Mouse (Mus musculus) v-Abl transformed pro-B cells (cell line): ENCODE results near the gene Vwa8.

Experiments used
- in situ Hi-C, 2 experiments: fragments of 400-800 bp; cut with MboI; formaldehyde crosslinking; loops; one replicate each; pipeline ENCODE4 v1.15.1; 2025; ENCODE audit not compliant: unreplicated experiment in 2 of 2

The Vwa8 gene

DNA sequence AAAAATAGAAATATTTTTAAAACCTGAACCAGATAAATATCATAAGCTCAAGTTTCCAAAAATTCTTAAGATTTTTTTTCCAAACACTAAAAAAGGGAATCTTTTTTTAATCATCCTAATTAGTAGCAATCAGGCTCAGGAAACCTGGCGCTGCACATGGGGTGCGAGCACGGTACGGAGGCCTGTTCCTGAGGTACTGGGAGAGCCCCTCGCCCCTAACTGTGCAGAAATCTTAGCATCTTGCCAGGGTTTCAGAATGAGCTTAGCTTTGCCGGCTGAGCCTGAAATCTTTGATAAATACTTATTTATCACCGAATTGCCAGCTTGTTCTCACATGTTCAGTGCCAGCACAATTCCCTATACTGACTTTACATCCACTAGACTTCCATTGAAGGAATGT, 286.6 kb downstream of the Vwa8 start:
- in situ Hi-C loops: no loop called here

DNA sequence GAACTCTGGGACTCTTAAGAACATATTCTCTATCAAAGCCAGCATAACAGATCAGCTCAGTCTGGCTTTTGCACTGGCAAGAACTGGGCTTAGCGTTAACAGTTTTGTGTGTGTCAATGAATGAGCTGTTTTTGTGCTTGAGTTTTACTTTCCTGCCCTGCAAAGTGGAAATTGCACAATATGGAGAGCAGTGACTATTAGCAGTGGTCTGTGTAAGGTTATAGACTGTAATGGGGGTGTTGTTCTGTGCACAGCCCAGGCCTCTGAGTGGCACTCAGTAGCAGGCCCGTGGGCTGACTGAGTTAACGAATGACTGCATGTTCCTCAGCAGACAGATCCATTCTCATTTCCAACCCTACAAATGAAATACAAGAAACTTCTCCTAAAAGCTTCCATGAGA, 287.7 kb downstream of the Vwa8 start:
- in situ Hi-C loops: no loop called here

DNA sequence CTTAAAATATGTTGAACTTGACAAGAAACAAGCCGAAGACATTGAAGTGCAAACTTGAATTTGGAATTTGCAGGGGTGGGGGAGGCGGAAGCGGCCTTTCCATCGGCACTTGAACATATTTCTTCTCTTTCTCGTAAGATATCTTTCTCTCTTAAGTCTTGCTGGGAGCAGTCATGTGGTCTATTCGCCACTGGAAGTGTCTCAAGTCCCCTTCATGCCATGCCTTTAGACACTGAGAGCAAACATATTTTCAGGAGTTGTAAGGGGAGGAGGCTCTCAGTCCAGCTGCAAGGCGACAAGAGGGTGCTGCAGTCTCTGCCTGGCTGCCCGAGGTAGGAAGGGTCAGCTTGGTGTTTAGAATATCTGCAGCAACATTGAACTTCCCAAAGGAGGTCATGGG, 288.2 kb downstream of the Vwa8 start:
- in situ Hi-C loops: no loop called here

DNA sequence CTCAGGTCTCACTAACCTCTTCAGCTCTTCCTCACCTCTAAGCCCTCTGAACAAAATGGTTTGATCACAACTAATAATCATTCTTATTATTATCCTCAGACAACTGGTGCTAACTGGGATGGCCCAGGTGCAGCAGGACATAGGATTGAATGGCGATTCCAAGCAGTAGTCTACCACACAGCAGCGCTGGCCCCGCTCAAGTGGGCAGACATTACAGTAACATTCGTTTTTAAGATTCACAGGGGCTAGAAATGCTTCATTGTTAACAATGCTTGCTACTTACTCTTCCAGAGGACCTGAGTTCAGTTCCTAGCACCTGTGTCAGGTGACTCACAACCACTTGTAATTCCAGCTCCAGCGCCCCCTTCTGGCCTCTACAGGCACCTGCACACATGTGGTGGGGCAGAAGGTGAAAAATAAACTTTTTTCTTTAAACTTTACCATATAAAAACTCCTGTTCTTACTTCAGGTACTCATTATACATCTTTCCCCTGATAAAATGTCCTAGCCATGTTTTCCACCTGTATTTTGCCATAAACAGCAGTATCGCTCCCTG, 290.3 kb downstream of the Vwa8 start:
- in situ Hi-C loops: no loop called here

DNA sequence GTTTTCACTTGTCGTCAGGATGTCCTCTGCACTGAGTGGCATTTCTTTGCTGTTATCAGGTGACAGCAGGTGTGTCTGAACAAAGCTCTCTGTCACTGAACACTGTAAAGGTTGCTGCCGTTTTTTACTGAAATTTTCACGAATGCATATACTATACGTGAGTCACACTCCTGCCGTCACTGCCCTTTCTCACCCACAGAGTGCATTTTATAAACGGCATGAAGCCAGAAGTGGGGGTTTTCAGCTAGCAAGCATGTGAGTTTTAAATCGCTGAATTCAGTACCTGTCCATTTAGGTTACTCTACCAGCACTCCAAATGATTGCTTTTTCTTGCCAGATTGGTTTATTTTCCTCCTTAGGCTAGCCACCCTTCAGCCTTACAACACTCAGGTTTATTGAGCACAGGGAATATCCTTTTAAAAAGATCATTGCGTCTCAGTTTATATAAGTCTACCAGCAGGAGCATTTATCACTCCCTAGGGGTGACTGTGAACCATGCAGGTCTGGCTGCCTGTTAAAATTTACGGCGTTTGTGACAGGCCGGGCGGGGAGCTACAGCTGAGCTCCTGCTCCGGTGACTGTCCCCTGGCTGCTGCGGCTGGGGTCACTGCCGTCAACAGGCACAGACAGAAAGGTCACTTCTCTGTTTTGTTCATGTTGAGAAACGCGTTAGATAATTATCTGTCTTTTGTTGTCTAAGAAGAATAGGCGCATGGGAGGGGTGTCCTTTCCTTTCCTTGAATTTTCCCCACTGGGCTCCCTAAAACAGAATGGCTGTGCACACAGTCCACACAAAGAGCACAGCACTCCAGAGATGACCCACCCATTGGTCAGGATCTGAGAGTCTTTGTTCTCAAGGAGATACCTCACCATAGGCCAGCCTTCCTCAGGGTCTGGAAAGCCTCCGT, 291.3 kb downstream of the Vwa8 start:
- in situ Hi-C loops: no loop called here

DNA sequence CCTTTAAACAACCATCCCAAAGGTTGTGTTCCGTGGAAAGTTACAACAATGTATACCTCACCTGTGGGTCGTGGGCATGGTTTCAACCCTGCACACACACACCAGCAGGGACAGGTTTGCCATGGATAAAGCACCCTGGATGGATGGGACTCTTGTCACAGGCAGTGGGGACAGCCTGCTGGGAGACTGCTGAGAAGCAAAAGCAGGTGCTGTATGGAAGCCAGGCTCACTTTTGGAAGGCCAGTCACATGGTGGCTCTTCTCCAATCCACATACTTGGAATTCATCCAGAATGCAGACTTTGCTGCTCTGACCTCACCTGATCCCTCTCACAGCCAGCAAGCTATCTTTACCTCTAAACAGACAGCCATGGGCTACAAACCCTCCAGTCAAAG, 292.0 kb downstream of the Vwa8 start:
- in situ Hi-C loops: no loop called here

DNA sequence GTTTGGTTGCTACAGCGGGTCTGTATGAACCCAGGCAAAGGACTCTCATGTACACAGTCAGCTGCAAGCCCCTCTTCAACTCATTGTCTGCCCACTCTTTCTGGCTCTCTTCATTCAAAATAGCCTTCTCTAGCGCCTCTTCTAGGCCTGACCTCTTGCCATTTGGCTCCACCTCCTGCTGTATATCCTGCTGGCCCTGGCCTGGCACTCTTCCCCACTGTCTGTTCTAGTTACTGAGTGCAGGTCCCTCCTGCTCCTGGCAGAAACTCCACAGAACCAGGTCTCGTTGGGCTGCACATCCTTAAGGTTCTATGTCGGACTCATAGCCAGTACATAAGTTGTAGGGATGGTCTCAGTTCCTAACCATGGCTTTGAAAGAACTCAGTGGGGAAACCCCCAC, 293.5 kb downstream of the Vwa8 start:
- in situ Hi-C loops: no loop called here

DNA sequence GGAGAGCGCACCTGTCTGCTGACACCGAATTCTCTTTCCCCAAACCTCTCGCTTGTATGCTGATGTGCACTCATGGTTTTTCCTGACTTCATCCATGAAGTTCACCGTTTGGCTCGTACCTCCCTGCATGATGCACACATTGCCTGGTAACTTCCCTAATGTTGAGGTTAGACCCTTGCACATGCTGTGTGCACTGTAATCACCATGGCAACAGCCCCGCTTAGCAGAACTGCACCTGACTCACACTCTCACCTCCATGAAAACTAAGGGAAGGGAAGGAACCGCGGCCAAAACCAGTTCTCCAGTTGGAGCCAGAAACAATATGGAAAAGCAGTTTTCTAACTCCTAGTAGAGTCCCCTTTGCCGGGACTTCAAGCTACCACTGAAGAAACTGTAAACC, 294.8 kb downstream of the Vwa8 start:
- in situ Hi-C loops: no loop called here

DNA sequence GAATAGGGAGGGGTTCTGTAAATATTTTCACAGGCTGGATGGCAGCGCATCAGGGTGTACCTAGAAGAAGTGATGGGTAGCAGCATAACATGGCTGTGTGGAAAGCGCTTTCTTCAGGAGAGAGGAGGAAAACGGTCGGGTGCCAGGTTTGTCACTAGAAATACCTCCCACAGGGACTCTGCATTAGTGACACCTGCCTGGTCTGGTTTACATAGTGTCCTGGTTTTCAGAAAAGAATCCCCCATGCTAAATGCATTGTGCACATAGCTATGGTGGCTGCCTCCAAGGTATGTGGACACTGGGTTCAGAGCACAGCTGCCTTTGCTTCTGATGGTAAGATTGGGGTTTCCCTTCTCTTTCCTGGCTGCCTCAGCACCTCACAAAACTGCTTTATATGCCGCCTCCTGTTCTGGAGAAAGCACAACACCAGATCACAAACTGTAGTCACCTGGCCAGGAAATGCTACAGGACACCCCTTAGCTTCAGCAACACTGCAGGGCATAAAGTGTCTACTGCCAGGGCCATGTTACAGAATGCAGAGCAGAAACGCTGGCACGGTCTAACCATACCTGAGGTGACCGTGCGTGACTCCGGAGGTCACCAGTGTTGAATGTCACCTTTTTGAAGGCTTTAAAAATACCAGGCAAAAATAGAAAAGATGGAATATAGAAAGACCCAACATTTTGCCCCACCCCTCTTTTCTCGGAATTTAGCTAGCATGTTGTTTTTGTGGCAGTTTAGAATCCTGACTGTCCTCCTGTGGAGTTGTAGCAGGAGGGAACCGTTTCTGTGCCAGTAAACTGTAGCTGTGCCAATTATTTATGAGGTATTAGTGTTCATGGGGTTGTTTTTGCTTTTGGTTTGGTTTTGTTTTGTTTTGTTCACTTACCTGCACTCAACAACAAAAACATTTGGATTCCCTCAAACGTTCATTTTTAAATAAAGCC, 295.7 kb downstream of the Vwa8 start:
- in situ Hi-C loops: no loop called here

DNA sequence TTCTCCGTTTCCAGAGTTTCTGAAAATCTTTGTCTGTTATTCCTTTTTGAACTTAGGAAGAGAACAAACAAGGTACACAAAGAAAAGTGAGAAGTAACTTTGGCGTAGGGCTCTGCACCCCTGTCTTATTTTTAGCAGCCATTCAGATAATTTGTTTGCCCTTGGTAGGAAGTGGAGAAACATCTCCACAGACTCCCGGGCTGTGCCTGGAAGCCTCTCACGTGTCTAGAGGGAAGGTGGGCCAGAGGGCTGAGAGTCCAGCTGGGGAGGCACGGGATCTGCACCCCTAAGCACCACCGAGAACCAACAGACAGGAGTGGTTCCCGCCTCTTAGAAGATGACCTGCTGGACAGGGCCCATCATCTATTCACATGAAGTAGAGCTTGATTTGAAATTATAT, 302.9 kb downstream of the Vwa8 start:
- in situ Hi-C loops: no loop called here

DNA sequence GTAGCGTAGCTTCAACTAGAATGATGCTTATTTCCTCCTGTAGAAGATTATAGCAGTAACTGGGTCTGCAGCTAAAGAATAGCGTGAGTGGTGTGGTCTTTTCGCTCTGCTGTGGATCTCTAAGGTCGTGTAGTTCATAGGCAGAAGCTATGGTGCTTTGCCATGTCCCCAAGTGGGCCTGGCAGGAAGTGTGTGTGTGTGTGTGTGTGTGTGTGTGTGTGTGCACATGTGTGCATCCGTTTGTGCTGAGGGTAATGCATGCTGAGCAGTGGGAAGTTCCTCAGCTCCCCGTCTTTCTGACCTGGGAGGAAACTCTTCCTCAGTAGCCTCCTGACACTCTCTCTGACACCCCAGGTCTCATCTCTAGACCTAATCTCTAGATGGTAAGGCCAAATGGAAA, 305.0 kb downstream of the Vwa8 start:
- in situ Hi-C loops: no loop called here

DNA sequence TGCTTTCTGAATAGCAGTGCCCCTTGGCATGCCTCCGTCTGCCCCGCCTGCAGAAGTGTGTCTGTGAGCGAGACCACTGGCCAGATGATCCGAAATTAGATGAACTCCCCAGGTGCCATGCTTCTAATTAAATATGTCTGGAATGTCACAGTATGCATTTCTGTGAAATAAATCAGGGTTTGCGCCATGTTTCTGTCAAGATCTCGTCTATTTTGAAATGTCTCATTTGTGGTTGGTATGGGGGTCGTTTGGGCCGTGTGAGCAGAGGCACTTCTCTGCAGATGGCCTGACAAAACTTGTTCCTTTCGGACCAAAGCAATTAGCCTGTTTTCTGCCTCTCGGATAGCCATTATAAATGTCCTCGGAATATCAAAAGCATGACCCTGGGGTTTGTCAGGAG, 306.1 kb downstream of the Vwa8 start:
- in situ Hi-C loops: no loop called here

DNA sequence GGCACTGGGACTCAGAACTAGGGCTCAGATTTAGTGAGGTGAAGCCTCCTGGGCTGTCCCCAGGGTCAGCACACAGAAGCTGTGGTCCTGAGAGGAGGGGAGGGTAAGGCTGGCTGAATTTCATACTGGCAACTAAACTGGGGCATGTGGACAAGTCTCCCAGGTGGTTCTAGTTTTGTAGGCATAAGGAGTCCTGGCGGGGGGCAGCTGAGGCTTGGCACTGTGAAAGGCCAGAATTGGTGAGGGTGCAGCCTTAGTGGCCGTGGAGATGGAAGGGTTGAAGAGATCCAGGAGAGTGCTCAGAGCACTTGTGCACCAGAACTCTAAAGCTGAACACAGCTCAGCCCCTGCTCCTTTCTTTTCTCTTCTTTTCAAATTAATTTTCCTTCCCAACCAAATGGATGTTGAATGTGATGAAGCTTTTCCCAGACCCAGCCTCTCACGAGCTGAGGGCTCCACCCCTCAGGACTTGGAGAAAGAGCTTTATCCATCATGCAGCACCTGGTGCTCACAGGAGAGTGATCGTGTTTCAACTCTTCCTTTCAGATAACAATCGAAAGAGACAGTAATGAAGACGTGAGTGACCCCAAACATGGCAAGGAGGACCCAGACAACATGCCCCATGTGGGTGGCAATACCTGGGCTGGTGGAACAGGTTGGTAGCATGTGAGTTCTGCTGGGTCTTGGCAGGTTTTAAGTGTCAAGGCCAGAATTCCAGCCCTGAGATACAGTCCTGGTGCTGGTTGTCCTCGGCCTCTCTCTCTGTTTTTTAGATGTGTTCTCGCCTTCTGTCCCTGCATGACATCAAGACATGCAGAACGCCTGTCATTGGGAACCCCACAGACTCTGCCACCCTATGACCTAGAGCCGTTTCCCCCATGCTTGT, 307.9 kb downstream of the Vwa8 start:
- in situ Hi-C loops: no loop called here

DNA sequence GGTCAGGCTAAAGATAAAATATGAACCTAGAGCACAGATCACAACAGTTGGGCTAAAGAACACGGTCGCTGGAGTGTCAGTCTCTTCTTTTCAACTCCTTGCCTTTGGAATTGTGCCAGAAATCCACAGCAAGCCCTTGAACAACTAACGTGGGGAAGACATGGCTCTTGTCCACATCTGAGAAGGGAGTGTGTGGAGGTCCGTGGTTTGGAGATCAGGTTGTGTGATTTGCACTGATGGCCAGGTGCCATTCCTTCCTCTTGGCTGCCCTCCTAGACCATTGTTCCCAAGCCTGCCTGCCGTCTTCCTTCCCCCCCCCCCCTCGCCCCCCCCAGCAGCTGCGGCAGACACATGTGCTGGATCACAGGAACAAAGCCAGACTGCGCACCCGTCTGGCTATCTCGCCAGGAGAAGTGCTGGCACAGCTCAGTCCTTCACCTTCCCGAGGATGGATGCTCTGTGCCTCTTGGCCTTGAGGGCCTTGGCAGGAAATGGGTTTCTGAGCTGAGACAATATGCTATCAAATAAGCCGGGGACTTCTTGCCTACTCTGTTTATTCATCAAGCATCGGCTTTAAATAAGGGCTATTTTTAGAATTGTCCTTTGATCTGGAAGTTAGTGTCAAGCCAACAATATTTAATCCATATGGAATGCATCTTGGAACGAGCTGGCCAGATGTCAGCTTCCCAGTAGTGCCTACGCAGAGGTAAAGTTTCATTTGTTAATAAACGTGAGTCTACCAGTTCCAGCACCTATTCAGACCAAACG, 308.8 kb downstream of the Vwa8 start:
- in situ Hi-C loops: no loop called here

DNA sequence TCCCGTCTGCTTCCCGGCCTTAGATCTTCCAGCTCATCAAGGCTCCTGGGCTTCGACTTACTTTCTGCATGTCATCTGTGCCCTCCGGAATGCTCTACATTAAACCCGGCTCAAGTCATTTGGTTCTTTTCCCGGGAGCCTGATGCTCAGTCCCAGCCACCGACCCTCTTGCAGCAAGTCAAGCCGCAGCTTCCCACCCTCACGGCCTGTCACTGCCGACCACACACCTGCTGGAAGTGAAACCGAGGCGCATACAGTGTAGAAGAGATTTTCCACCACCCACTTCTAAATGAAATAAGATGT, 309.3 kb downstream of the Vwa8 start:
- in situ Hi-C loops: no loop called here

DNA sequence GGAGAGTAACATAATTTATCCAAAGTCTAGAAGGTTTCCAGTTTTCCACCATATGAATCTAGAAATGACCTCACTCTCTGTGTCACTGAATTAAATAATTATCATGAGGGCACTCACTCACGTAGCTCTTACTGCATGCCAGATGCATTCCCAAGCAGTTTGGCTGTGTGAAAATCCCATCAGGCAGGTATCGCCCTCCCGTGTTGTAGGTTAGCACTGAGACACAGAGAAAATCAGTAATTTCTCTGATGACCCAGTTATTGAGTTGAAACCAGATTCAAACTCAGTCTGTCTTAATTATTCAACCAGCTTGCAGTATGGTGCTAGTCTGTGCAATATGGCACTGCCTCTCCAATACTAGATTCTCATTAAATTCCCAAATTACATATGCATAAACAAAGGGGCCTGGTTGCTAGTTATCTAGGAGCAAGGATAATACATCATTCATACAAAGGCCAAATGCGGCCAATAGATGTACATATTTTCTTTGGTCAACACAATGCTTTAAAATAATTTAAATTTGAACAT, 309.9 kb downstream of the Vwa8 start:
- in situ Hi-C loops: no loop called here

DNA sequence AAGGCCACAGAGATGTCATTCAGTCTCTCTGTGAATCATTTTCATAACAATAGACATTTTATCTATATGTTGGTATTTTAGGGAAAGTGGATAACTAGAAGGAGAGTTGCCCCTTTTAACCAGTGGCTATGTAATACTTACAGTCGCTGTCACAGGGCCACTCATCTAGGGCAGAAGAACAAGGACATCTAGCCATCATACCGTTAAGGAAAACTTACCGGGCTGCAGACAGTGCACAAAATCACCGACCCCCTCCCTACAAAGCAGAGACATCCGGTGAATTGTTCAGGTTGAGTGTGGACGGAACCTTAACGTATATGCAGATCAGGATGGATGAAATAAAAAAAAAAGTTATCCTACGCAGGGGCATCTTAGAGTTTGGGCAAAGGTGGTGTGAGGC, 310.6 kb downstream of the Vwa8 start:
- in situ Hi-C loops: no loop called here

DNA sequence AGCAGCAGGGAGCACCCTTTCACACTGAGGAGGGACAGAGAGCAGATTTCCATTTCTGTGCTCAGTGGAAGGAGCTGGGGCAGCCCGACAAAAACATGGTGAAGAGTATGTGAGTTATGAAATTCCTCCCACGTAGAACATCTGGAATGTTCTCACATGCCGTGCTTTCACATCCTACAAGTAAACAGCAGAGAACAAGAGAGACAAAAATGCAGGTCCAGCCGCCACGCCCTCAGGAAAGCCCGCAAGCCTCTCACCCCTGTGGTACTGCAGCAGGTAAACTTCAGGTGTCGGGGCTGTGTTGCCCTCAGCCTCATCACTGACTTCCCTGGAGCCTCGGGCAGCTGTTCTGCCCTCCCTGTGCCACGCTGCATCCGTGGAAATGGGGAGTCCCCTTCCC, 311.6 kb downstream of the Vwa8 start:
- in situ Hi-C loops: loop anchor here in 1 of 2 experiments (5.0 to 10.0 kb wide), 2 partner anchors 33 to 134 kb away; no protein-coding TSS in a partner anchor

DNA sequence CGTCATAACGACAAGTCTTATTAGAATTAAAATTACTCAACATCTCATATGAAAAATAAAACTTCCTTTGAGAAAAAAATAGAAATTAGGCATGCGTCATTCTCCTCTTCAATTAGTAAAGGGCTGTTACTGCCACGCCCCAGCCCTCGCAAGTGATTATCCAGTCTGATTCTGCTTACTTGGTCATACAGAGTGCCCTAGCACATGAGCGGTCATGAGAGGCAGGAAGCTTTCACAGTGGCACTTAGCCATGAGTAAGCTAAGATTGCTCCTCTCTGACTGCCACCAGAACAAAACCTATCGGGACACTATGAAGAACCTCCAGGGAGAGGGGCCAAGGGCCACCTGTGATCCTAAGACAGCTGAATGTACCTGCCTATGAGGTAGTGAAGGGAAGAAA, 312.1 kb downstream of the Vwa8 start:
- in situ Hi-C loops: loop anchor here in 1 of 2 experiments (5.0 to 10.0 kb wide), 2 partner anchors 34 to 134 kb away; no protein-coding TSS in a partner anchor
